Mouse (Mus musculus): ENCODE results near the gene Nol6. TPM values are rescaled to one million over a fixed set of nuclear protein-coding genes. Genes with fewer than 3 reads are reported as not detected.

Gene Nol6
- polyA plus RNA-seq, 1 experiment from 2014 or later = 28.2 TPM

GRCm38 (mm10) chr4:41115793-41116192, 8.5 kb downstream of the Nol6 start:
- ATAC-seq (ENCODE audit: low FRiP score, low read depth) = no peak
- H3K9ac ChIP-seq (replicated peaks) = no peak overlapping the region
- no peaks in the 10 kb centered on the region for H3K4me1 ChIP-seq
- H3K27ac ChIP-seq (replicated peaks) = no peak overlapping the region
- H3K27me3 ChIP-seq = no peaks in the 10 kb centered on the region
- 96% methylated on average over 15 of the region's 15 CpGs for WGBS
- no peaks in the 10 kb centered on the region for H3K9me3 ChIP-seq
- H3K36me3 ChIP-seq = peaks cover 71% of the 10 kb centered on the region
- H3K4me3 ChIP-seq = no peak overlapping the region
- no peak overlapping the region for H3K4me2 ChIP-seq (replicated peaks)

- Histone ChIP-seq H3K9me3 (no peaks in the 10 kb centered on the region), H3K27me3 (no peaks in the 10 kb centered on the region), H3K4me3 (no peak overlapping the region), H3K36me3 (peaks cover 63% of the 10 kb centered on the region), H3K27ac (replicated peaks) (no peak overlapping the region), H3K9ac (replicated peaks) (no peak overlapping the region), H3K4me2 (replicated peaks) (no peak overlapping the region), H3K4me1 (no peaks in the 10 kb centered on the region)
- WGBS = 89% methylated on average over 6 of the region's 6 CpGs
- no peak for ATAC-seq (ENCODE audit: low FRiP score, low read depth)
Observed at GRCm38 (mm10) chr4:41115074-41115473, 9.2 kb downstream of the Nol6 start.

GRCm38 (mm10) chr4:41114358-41115070, 9.7 kb downstream of the Nol6 start:
- Histone ChIP-seq H3K4me1 (no peaks in the 10 kb centered on the region), H3K9ac (replicated peaks) (no peak overlapping the region), H3K36me3 (peaks cover 58% of the 10 kb centered on the region), H3K27ac (replicated peaks) (no peak overlapping the region), H3K9me3 (no peaks in the 10 kb centered on the region), H3K27me3 (no peaks in the 10 kb centered on the region), H3K4me2 (replicated peaks) (no peak overlapping the region), H3K4me3 (no peak overlapping the region)
- ATAC-seq (ENCODE audit: low FRiP score, low read depth) = no peak
- 84% methylated on average over 6 of the region's 9 CpGs for WGBS

- Histone ChIP-seq H3K4me2 (replicated peaks) (no peak overlapping the region), H3K27me3 (no peaks in the 10 kb centered on the region), H3K27ac (replicated peaks) (no peak overlapping the region), H3K9me3 (no peaks in the 10 kb centered on the region), H3K4me3 (no peak overlapping the region), H3K4me1 (no peaks in the 10 kb centered on the region), H3K9ac (replicated peaks) (no peak overlapping the region), H3K36me3 (peaks cover 3% of the 10 kb centered on the region)
- WGBS = 86% methylated on average over 10 of the region's 10 CpGs
- ATAC-seq (ENCODE audit: low FRiP score, low read depth) = no peak
Observed at GRCm38 (mm10) chr4:41108717-41109425, 15.4 kb downstream of the Nol6 start.

- Histone ChIP-seq H3K9ac (replicated peaks) (no peak overlapping the region), H3K9me3 (no peaks in the 10 kb centered on the region), H3K4me1 (no peaks in the 10 kb centered on the region), H3K36me3 (no peaks in the 10 kb centered on the region), H3K4me3 (no peak overlapping the region), H3K27ac (replicated peaks) (no peak overlapping the region), H3K4me2 (replicated peaks) (no peak overlapping the region), H3K27me3 (no peaks in the 10 kb centered on the region)
- no peak for ATAC-seq (ENCODE audit: low FRiP score, low read depth)
- WGBS = 77% methylated on average over 4 of the region's 4 CpGs
Observed at GRCm38 (mm10) chr4:41107440-41107839, 16.8 kb downstream of the Nol6 start.

GRCm38 (mm10) chr4:41102901-41103300, 21.4 kb downstream of the Nol6 start:
- Histone ChIP-seq H3K9ac (replicated peaks) (no peak overlapping the region), H3K27me3 (peaks cover 13% of the 10 kb centered on the region), H3K4me2 (replicated peaks) (no peak overlapping the region), H3K36me3 (no peaks in the 10 kb centered on the region), H3K27ac (replicated peaks) (no peak overlapping the region), H3K9me3 (no peaks in the 10 kb centered on the region), H3K4me3 (no peak overlapping the region), H3K4me1 (peaks cover 10% of the 10 kb centered on the region)
- no peak for ATAC-seq (ENCODE audit: low FRiP score, low read depth)

GRCm38 (mm10) chr4:41100986-41101385, 23.3 kb downstream of the Nol6 start:
- no peak overlapping the region for H3K4me3 ChIP-seq
- no peak for ATAC-seq (ENCODE audit: low FRiP score, low read depth)
- H3K9me3 ChIP-seq = no peaks in the 10 kb centered on the region
- peaks cover 14% of the 10 kb centered on the region for H3K4me1 ChIP-seq
- no peak overlapping the region for H3K4me2 ChIP-seq (replicated peaks)
- H3K27me3 ChIP-seq = peaks cover 32% of the 10 kb centered on the region
- no peak overlapping the region for H3K9ac ChIP-seq (replicated peaks)
- no peak overlapping the region for H3K27ac ChIP-seq (replicated peaks)
- H3K36me3 ChIP-seq = no peaks in the 10 kb centered on the region
- WGBS = 17% methylated on average over 1 of the region's 1 CpGs

- WGBS = 23% methylated on average over 11 of the region's 11 CpGs
- Histone ChIP-seq H3K9me3 (no peaks in the 10 kb centered on the region), H3K4me2 (replicated peaks) (peak overlapping the region; percentile 90), H3K27ac (replicated peaks) (no peak overlapping the region), H3K4me1 (peaks cover 14% of the 10 kb centered on the region), H3K27me3 (peaks cover 36% of the 10 kb centered on the region), H3K9ac (replicated peaks) (no peak overlapping the region), H3K36me3 (no peaks in the 10 kb centered on the region), H3K4me3 (peak overlapping the region; percentile 41)
- ATAC-seq (ENCODE audit: low FRiP score, low read depth) = no peak
Observed at GRCm38 (mm10) chr4:41098577-41098951, 25.7 kb downstream of the Nol6 start.

- Histone ChIP-seq H3K4me3 (peak within 1 kb of the TSS; percentile 41), H3K9me3 (no peaks in the 10 kb centered on the region), H3K4me2 (replicated peaks) (peak within 1 kb of the TSS; percentile 90), H3K27ac (replicated peaks) (no peak within 1 kb of the TSS), H3K9ac (replicated peaks) (peak within 1 kb of the TSS; percentile 46), H3K36me3 (no peaks in the 10 kb centered on the region), H3K4me1 (peaks cover 14% of the 10 kb centered on the region), H3K27me3 (peaks cover 36% of the 10 kb centered on the region)
- ATAC-seq (ENCODE audit: low FRiP score, low read depth) = peak; percentile 57
- WGBS = 1% methylated on average over 42 of the region's 42 CpGs
Observed at GRCm38 (mm10) chr4:41097871-41098576, 26.2 kb downstream of the Nol6 start, which contains the start of gene Aqp3. Gene Aqp3, minus strand, starts transcription at chr4:41098183.

- no peaks in the 10 kb centered on the region for H3K36me3 ChIP-seq
- no peak for ATAC-seq (ENCODE audit: low FRiP score, low read depth)
- peaks cover 14% of the 10 kb centered on the region for H3K4me1 ChIP-seq
- H3K27ac ChIP-seq (replicated peaks) = no peak overlapping the region
- H3K4me3 ChIP-seq = no peak overlapping the region
- peaks cover 36% of the 10 kb centered on the region for H3K27me3 ChIP-seq
- no peaks in the 10 kb centered on the region for H3K9me3 ChIP-seq
- WGBS = 44% methylated on average over 13 of the region's 13 CpGs
- H3K9ac ChIP-seq (replicated peaks) = no peak overlapping the region
- H3K4me2 ChIP-seq (replicated peaks) = peak overlapping the region; percentile 90
Observed at GRCm38 (mm10) chr4:41097381-41097780, 26.9 kb downstream of the Nol6 start.

GRCm38 (mm10) chr4:41096794-41097193, 27.5 kb downstream of the Nol6 start:
- Histone ChIP-seq H3K36me3 (no peaks in the 10 kb centered on the region), H3K4me1 (peaks cover 14% of the 10 kb centered on the region), H3K27ac (replicated peaks) (no peak overlapping the region), H3K9me3 (no peaks in the 10 kb centered on the region), H3K4me2 (replicated peaks) (no peak overlapping the region), H3K4me3 (no peak overlapping the region), H3K27me3 (peaks cover 36% of the 10 kb centered on the region), H3K9ac (replicated peaks) (no peak overlapping the region)
- 71% methylated on average over 5 of the region's 5 CpGs for WGBS
- no peak for ATAC-seq (ENCODE audit: low FRiP score, low read depth)

- Histone ChIP-seq H3K27me3 (peaks cover 36% of the 10 kb centered on the region), H3K27ac (replicated peaks) (no peak overlapping the region), H3K9ac (replicated peaks) (no peak overlapping the region), H3K9me3 (no peaks in the 10 kb centered on the region), H3K4me2 (replicated peaks) (no peak overlapping the region), H3K4me1 (peaks cover 14% of the 10 kb centered on the region), H3K4me3 (no peak overlapping the region), H3K36me3 (no peaks in the 10 kb centered on the region)
- no peak for ATAC-seq (ENCODE audit: low FRiP score, low read depth)
- 76% methylated on average over 8 of the region's 8 CpGs for WGBS
Observed at GRCm38 (mm10) chr4:41096169-41096568, 28.1 kb downstream of the Nol6 start.
